Mouse (Mus musculus) lung, adult 2 months (tissue): ENCODE measurements around the gene Nuak2. TPM values are rescaled to one million over a fixed set of nuclear protein-coding genes. Genes with fewer than 3 reads are reported as not detected.
A peak's percentile ranks its signal among the peaks of the same experiment; 100 is the strongest.
"Not testable (repeated sequence)": the region's sequence is repeated elsewhere in the genome, so short reads cannot be mapped to it uniquely, and the experiment has no call there.

Experiments used
- DNase-seq: peaks from one replicate; pipeline ENCODE4 v3.0.0; 2022
- H3K4me1 ChIP-seq: fragments of 200-500 bp; 2 replicates; pipeline ENCODE4 v1.6.1; 2011; ENCODE audit warnings: low read length; ENCODE audit not compliant: control insufficient read depth, insufficient read depth
- H3K4me3 ChIP-seq: fragments of 200-500 bp; replicated peaks from 2 replicates; pipeline ENCODE3; 2011; ENCODE audit warnings: low read depth, mild to moderate bottlenecking, control low read depth, low read length; ENCODE audit errors: extremely low read depth
- CTCF ChIP-seq: fragments of 200-500 bp; IDR thresholded peaks from 2 replicates; pipeline ENCODE4 v1.5.1; 2011; ENCODE audit warnings: mild to moderate bottlenecking, low read length, control low read depth; ENCODE audit not compliant: insufficient read depth
- POLR2A ChIP-seq: fragments of 200-500 bp; IDR thresholded peaks from 2 replicates; pipeline ENCODE4 v1.6.1; 2011; ENCODE audit warnings: low read depth, mild to moderate bottlenecking, control low read depth, low read length, borderline replicate concordance; ENCODE audit errors: extremely low read depth
- WGBS: fragments of 180-500 bp; shearing (Covaris S2); methylation state at CpG from one replicate; pipeline ENCODE4 v1.1.7; 2018; 5-methylcytosine and 5-hydroxymethylcytosine counted together
- polyA plus RNA-seq: library from polyadenylated mRNA; depleted of rRNA; stranded (reverse); fragments of >200 nt; gene quantifications from 2 replicates; pipeline ENCODE4 v1.2.3, GENCODE M21; 2012; rRNA removed

The Nuak2 gene
- polyA plus RNA-seq: 9.6 and 10.4 TPM in 2 replicates

DNA sequence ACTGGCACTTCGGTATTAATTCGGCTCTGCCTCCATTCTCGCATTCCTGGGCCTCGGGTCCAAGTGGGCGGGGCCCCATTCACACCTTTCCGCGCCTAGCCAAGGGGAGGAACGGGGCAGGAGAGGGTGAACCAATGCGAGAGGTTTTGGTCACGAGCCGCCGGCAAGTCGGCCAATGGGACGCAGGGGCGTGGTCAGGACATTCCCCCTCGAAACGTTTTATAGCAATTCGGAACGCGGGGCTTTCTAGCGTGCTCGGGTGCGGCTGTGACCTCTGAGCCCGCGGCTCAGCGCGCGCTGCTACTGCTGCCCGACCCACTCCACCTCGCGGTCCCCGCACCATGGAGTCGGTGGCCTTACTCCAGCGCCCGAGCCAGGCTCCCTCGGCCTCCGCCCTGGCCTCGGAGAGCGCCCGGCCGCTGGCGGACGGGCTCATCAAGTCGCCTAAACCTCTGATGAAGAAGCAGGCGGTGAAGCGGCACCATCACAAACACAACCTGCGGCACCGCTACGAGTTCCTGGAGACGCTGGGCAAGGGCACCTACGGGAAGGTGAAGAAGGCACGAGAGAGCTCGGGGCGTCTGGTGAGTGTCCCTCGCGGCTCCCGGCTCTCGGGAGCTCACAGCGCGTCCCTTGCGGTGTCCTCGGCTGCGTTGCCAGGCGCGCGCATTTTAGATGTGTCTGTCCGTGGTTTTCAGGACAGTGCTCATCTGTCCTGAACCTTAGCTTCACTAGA, at the start of gene Nuak2:
Nuak2 (plus strand) TSS at position 238 of the 736 bp plus-strand sequence.
- TF ChIP-seq POLR2A: peak; percentile 74; the same call in 1 of the 2 replicates
- TF ChIP-seq CTCF: no peak
- Histone ChIP-seq H3K4me1 (peaks cover 16% of the 10 kb centered on the region), H3K4me3 (peak within 1 kb of the TSS; percentile 81)
- peak; percentile 91 for DNase-seq
- WGBS: under 1% methylated on average over 67 of the region's 67 CpGs

DNA sequence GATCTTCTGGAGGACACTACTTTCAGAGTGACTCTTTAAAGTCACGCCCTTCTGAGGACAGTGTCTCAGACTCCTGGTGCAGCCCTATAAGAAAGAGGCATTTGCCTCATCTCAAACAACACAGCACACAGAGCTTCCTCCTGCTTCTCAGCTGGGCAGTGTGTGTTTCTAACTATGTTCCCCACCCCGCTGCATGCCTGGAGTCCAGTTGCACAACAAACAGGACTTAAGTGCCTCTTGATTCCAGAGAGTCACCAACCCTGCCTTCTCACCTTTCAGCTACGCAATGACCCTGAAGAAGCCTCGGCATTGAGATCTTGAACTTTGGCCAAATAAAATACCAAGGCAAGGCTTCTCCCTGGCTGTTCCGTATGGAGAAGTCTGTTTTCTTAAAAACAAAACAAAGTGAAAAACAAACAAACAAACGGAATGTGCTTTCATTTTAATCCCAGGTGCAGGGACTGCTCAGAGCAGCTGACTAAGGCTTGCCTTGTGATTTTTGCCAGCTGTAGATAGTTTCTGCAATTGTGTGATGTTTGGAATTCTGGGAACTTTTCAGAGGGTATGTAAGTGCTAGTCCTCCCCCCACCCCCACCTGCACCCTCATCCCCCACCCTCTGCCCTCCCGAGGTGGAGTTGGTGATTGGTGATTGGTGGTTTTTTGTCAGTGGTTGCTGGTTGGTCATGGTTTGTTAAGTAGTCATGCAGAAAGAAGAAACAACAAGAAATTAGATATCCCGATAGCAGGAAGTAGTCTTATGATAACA, 49.0 kb upstream of the Nuak2 start:
- TF ChIP-seq CTCF (no peak), POLR2A (peak; percentile 46; the same call in 1 of the 2 replicates)
- no peak overlapping the region for H3K4me3 ChIP-seq
- DNase-seq: peak; percentile 60
- peaks cover 4% of the 10 kb centered on the region for H3K4me1 ChIP-seq
- 34% methylated on average over 8 of the region's 8 CpGs for WGBS

DNA sequence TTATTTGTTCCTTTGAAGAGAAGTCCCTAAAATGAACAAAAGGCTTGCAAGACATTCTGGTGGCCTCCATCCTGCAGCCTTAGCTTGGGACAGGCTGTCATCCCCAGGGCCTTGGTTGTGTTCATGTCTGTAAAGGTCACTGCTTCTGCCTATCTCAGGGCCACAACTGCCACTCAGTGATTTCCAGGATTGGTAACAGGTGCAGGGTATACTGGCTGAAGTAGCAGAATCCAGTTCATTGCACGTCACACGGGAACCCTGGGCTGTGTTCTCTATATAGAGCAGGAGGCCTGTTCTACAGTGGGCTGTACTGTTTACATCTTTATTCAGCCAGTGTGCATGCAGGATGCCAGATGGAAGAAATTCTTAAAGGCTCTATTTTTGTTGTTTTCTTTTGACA, 48.0 kb upstream of the Nuak2 start:
- peaks cover 4% of the 10 kb centered on the region for H3K4me1 ChIP-seq
- DNase-seq: no peak
- TF ChIP-seq CTCF (no peak), POLR2A (no peak)
- WGBS: 74% methylated on average over 2 of the region's 2 CpGs
- no peak overlapping the region for H3K4me3 ChIP-seq

DNA sequence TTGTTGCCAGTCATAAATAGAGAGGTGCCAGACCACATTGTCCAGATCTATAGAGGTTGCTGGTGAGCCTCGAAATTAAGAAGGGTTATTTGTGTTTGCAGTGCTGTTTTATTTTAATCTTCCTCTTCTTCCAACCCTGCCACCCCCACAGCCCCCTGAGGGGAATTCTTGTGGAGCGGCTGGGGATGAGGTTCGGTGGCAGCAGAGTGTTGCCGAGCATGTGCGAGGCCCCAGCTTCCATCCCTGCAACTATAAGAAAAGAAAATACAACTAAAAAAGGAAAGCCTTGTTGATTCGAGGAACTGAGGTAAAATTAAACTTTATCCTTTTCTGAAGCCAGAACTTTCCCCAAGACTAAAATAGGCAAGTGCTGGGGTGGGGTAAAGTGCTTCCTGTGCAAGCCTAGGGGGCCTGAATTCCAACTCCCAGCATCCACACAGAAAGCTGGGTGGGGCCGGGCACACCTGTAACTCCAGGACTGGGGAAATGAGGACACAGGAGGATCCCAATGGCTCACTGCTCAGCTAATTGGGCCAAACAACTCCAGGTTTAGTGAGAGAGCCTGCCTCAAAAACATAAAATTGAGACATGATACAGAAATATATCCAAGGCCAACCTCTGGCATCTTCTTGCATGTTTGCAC, 47.4 kb upstream of the Nuak2 start:
- 71% methylated on average over 7 of the region's 7 CpGs for WGBS
- TF ChIP-seq POLR2A (no peak), CTCF (no peak)
- no peak for DNase-seq
- peaks cover 4% of the 10 kb centered on the region for H3K4me1 ChIP-seq
- H3K4me3 ChIP-seq: no peak overlapping the region

DNA sequence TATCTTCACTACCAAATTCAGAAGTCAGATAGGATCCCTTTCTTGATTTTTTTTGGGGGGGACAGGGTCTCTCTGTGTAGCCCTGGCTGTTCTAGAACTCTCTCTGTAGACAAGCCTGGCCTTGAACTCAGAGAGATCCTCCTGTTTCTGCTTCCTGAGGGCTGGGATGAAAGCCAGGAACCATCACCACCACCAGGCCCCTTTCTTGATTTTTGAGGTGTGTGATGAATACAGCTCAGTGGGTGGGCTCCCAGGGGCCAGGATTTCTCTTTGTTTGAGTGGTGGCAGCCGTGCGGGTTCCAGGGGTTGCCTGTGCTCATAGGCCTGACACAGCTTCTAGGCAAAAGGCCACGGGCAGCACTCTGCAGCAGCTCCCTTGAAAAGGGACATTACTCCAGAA, 44.7 kb upstream of the Nuak2 start:
- no peak for DNase-seq
- no peak for TF ChIP-seq CTCF
- no peak for TF ChIP-seq POLR2A
- 83% methylated on average over 3 of the region's 3 CpGs for WGBS

DNA sequence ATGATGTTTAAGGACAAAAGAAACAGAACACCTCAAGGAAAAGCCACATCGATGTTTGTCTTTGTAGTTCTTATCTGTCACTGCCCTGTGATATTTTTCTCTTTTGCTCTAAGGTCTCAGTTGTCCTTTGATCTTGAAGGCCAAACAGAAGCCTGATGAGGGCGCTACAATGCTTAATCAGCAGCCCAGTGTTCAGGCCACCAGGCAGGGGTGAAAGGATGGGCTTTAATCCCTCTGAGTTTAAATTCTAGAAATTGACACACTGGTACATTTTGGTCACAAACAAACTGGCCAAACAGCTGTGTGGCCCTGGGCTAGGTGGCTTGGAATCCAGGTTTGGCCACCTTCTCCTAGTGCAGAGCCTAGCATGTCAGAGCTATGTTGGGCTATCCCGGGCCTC, 39.2 kb upstream of the Nuak2 start:
- no peak overlapping the region for H3K4me3 ChIP-seq
- TF ChIP-seq POLR2A (no peak), CTCF (no peak)
- no peaks in the 10 kb centered on the region for H3K4me1 ChIP-seq
- no peak for DNase-seq
- 61% methylated on average over 3 of the region's 3 CpGs for WGBS

More for the DNA sequence above, 44.7 kb upstream of the Nuak2 start:
- no peak overlapping the region for H3K4me3 ChIP-seq
- H3K4me1 ChIP-seq: no peaks in the 10 kb centered on the region; the same call in 1 of the 2 replicates

DNA sequence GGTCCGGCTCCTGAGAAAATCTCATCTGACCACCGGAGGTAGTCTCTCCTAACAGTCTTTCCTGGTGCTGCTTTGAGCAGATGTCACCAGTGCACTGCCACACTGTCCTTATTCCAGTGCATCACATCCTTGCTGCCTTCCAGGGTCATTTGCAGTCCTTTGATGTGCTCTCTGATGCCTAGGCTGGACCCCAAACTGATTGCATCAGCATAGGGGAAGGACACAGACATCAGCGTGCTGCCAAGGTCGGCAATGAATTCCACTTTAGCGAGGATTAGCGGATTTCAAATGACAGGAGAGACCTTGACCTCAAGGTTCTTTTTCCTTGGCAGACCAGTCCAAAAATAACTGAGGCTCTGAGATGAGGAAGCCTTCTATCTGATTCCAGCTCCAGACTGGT, 38.8 kb upstream of the Nuak2 start:
- DNase-seq: no peak
- Histone ChIP-seq H3K4me1 (no peaks in the 10 kb centered on the region), H3K4me3 (no peak overlapping the region)
- 54% methylated on average over 6 of the region's 6 CpGs for WGBS
- TF ChIP-seq POLR2A: no peak
- TF ChIP-seq CTCF: no peak

DNA sequence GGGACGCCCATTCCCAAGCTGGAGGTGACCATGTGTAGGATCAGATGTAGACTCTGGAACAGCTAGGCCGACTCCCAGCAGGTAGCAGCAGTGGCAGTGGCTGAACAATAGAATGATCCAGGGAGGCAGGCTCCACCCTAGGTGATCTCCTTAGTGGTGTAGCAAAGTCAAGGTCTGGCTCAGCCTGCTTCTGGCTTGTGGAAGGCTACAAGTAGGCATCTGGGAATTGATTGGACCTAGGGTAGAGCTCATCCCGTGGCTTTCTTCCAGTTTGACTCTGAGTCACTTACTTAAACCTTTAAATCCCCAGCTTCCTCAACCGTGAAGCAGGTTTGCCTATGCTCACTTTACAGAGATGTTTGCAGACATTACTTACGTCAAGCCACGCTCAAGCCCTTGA, 35.3 kb upstream of the Nuak2 start:
- H3K4me3 ChIP-seq, H3K4me1 ChIP-seq, DNase-seq: not testable (repeated sequence)
- WGBS: 67% methylated on average over 6 of the region's 6 CpGs

DNA sequence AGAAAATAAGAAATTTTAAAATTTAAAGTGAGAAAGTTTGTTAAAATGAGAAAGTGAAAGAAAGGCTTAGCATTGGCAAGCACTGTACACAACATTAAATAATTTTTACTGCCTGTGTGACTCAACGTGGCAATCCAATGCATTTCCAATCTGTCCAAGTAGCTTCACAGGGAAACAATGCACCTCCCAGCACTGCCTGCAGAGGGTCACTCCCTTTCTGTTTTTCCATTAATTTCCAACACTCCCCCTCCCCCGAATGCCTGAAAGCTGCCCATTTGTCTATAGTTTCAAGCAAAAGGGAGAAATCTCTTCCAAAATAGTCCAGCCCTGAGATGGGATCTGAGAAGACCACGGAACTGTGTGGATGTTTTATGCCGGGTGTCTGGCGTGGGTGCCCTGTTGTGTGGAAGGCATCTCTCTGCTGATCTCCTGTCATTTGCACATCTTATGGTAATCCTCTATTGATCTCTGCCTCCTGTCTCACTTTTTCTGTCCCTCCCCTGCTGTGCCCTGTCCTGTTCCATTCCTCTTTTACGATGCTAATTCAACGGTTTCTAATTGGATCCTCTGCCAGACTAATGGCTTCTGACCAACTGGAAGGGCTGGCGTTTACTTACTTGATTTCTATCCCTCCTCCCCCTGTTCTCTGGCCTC, 34.3 kb upstream of the Nuak2 start:
- no peaks in the 10 kb centered on the region for H3K4me1 ChIP-seq
- WGBS: 59% methylated on average over 8 of the region's 8 CpGs
- no peak for TF ChIP-seq CTCF
- no peak for TF ChIP-seq POLR2A
- no peak for DNase-seq
- no peak overlapping the region for H3K4me3 ChIP-seq
